Mouse (Mus musculus) ZHBTc4 (cell line): Measurements from ENCODE around the gene Olfr996.
"Not testable (repeated sequence)": the region's sequence is repeated elsewhere in the genome, so short reads cannot be mapped to it uniquely, and the experiment has no call there.

Source experiments
- DNase-seq: peaks from one replicate; pipeline ENCODE4 v3.0.0-alpha.2; 2011; ENCODE audit warnings: low read depth, low spot score

The Olfr996 gene

DNA sequence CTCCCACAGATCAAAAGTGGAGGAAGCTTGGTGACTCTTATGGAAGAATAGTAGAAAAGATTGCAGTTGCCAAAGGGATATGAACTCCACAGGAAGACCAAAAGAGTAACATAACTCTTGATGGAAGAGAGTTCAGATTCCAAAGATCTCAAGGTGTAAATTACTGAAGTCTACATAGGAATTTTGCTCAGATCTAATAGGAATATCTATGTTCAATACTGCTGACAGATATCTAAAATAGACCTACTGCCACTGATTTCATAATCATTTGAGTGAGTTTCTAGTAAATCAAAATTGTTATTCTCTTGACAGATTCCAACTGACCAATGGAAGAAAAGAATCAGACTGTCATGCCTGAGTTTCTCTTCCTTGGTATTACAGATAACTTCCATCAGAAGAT lies at the start of gene Olfr996:
Gene Olfr996 (plus strand): TSS at position 301 of the 400 bp plus-strand sequence.
- no peak for DNase-seq

DNA sequence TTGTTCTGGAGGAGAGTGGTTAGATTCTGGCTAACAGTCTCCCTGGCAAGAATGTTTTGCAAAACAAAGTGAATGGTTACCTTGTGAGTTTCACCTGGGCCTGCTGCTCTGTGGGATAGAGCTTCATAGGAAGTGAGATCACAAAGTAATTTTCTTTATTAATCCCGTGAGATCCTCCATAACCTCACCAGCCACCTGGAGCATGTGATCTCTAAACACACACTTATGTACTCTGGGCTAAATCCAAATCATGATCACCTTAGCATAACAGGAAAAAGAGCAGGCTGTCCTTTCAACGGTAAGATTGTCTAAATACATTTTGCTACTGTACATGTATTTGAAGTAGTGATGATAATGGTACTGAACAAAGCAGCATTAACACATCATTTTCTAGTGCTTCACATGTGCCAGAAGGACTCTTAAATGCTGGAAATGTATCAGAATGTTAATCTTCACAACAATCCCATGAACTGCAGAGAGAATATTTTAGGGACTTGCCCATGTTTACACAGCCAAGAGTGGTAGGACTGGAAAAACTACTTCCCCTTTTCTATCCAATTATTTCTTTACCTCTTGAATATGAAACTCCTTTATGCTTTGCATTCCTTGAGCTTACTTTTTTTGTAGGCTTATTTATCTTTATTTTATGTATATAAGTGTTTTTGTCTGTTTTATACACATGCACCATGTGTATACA lies 46.8 kb upstream of the Olfr996 start:
- DNase-seq, result no peak

DNA sequence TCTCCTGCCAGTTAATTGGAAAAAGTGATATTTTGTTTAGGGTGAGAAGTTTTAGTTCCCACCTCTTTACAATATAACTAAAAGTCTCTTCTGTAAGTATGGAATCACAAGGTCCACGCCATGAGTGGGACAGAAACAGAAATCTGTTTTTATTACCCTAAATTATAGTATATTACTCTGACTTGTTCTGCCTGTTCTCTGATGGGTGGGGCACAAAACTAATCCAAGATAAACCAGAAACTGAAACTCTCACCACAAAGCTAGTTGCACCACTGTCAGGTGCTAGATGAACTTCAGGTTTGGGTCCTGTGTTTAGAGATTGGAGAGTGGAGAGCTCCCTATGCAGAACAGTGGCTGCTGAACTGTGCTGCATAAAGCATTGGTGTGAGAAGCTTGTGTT lies 45.1 kb upstream of the Olfr996 start:
- DNase-seq, result no peak

DNA sequence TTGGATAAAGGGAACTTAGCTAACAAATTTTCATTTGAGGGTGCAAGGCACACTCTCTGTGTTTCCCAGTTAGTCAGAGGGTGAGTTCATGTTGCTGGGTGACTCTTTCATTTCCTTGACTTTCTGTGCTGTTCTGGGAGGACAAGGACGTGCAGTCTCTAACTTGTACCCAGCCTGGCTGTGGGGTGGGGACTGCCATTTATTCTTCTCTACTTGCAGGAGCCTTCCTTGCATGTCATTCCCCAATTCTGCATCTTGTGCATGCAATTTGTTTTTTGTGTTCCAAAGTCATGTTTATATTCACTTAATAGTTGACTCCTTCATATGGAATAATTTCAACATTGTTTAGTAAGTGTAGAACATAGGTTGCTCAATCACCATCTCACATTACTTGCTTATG lies 24.2 kb upstream of the Olfr996 start:
- DNase-seq, result no peak

DNA sequence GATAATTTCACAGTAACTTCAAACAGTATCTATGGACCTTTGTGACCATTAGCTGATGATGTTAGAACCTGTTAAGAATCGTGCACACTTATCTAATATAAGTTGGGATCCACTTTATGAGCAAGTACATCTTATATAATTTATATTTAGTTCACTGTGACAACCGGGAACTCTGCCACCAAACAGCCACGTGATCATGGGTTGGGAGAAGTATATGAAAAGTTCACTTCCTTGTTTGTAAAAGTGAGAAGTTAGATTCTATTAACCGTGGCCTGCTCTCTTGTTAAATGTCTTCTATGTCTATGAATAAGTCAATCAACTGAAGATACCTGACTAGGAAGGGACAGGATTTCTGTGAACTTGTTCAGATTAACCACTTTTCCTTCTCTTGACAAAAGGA lies 18.8 kb upstream of the Olfr996 start:
- DNase-seq, result no peak

DNA sequence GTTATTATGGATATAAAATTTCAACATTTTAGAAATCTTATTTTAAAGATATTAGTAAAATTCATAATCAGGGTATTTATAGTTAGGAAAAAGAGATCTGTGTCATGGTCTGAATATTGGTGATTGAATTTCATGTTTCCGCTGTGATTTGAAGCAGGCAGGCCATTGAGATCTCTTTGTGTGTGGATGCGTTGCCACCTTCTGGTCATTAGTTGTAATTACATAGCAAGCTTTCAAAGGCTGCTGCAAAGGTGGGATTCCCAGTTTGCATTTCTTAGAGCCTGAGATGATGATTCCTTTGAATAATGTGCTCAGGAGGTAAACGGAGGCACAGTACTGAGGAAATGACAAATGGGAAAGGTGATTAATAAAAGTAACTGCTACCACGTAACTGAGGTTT lies 17.8 kb upstream of the Olfr996 start:
- DNase-seq, result peak; percentile 62

DNA sequence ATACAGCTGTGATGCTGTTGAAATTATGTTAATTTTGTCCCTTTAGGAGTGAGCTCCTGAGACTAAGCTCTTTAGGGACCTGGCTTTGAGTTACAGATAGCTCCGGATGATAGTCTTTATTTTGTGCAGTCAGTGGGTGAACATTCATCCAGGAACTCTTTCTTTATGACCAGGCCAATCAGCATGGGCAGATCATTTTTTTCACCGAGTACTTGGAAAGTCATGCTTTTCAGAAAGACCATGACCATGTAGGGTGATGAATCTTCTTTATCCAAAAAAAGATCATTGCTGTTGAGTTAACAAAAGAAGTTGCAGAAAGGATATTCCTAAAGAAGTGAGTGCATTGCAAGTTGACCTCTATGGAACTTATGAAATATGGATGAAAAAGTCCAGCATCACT lies 9.6 kb downstream of the Olfr996 start, which contains the start of gene Olfr998:
Gene Olfr998 (plus strand): TSS at position 301 of the 400 bp plus-strand sequence.
- not testable (repeated sequence) for DNase-seq

DNA sequence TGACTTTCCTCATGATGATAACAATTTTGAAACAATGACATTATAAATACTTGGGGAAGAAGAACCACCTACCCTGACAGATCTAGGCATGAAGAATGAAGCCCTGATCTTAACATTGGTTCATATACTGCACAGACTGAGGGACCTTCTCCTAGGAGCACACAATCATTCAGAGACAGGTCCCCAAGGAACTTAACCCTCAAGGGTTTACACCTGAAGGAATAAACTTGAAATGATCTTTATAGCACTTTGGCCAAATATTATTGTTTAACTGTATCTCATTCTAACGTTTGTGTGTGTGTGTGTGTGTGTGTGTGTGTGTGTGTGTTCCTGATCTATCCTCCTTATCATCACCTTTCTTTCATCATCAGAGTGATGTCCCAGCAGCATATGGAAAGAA lies 32.8 kb downstream of the Olfr996 start, which contains the start of gene Olfr1000:
Gene Olfr1000 (minus strand): TSS at position 101 of the 400 bp plus-strand sequence.
- no peak for DNase-seq
